Mouse (Mus musculus) neural tube, embryonic 11.5 days (tissue): Measurements from ENCODE around the gene St7. TPM values are rescaled to one million over a fixed set of nuclear protein-coding genes. Genes with fewer than 3 reads are reported as not detected.
A peak's percentile ranks its signal among the peaks of the same experiment; 100 is the strongest.

ENCODE experiments used
- ATAC-seq: fragments of 200-750 bp; cut with Nextera tagmentation; 2 replicates; pipeline ENCODE4 v1.8.0; 2017; ENCODE audit warnings: moderate number of reproducible peaks, mild to moderate bottlenecking, moderate TSS enrichment, moderate library complexity; ENCODE audit not compliant: insufficient read depth, low FRiP score, low TSS enrichment
- DNase-seq: peaks from one replicate; pipeline ENCODE4 v3.0.0-alpha.2; 2015; ENCODE audit warnings: low spot score
- H3K27ac ChIP-seq: fragments of 300-500 bp; sonication (generic); 2 replicates; pipeline ENCODE4 v1.5.1; 2014; ENCODE audit warnings: low read depth, mild to moderate bottlenecking, low read length
- H3K27me3 ChIP-seq: fragments of 300-500 bp; sonication (generic); 2 replicates; pipeline ENCODE4 v1.6.1; 2014; ENCODE audit warnings: mild to moderate bottlenecking, low read length, mixed read lengths; ENCODE audit not compliant: control insufficient read depth, insufficient read depth
- H3K36me3 ChIP-seq: fragments of 300-500 bp; sonication (generic); 2 replicates; pipeline ENCODE4 v1.6.1; 2014; ENCODE audit warnings: mild to moderate bottlenecking, low read length, moderate library complexity, mixed read lengths; ENCODE audit not compliant: control insufficient read depth, insufficient read depth
- H3K4me1 ChIP-seq: fragments of 300-500 bp; sonication (generic); 2 replicates; pipeline ENCODE4 v1.6.1; 2014; ENCODE audit warnings: low read length, mixed read lengths; ENCODE audit not compliant: control insufficient read depth, insufficient read depth
- H3K4me2 ChIP-seq: fragments of 300-500 bp; sonication (generic); 2 replicates; pipeline ENCODE4 v1.6.1; 2014; ENCODE audit warnings: low read depth, mild to moderate bottlenecking, moderate library complexity
- H3K4me3 ChIP-seq: fragments of 300-500 bp; sonication (generic); 2 replicates; pipeline ENCODE4 v1.5.1; 2014; ENCODE audit warnings: low read depth, low read length
- H3K9ac ChIP-seq: fragments of 300-500 bp; sonication (generic); 2 replicates; pipeline ENCODE4 v1.6.1; 2014; ENCODE audit warnings: mild to moderate bottlenecking, low read length
- H3K9me3 ChIP-seq: fragments of 300-500 bp; sonication (generic); 2 replicates; pipeline ENCODE4 v1.6.1; 2016; ENCODE audit warnings: low read length; ENCODE audit not compliant: control insufficient read depth
- WGBS: fragments of 180-500 bp; shearing (Covaris S2); extraction: QIAGEN DNeasy Blood & Tissue Kit; methylation state at CpG from one replicate; pipeline ENCODE4 v1.1.7; 2014; 5-methylcytosine and 5-hydroxymethylcytosine counted together
- polyA plus RNA-seq: library from polyadenylated mRNA; unstranded; fragments of >200 nt; fragmentation: Nextera tagmentation; extraction: Ambion mirVana; gene quantifications from 2 replicates; pipeline ENCODE4 v1.2.1, GENCODE M21; 2014

St7 gene
- 41.8 and 42.3 TPM in 2 replicates for polyA plus RNA-seq

DNA sequence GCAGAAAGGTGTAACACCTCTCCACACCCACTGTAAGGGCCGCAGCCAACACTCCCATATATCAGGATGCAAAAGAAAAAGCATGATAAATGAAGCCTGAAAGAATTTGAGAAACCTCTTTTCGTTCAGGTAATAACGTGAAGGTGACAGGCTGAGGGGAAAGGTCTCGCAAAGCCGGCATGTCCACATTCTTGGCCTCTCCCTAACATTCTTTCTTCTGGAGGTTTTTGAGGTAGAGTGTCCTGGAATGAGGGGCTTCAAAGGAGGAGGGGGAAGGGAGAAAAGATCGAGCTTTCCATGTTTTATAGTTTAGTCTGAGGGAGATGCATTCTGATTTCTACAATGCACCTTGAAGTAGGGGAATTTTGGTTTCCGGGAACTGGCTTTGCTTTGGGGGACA is at the start of gene St7:
TSS of gene St7 (plus strand) at position 287 of the 400 bp plus-strand sequence.
- DNase-seq (no peak), ATAC-seq (no peak)
- 81% methylated on average over 7 of the region's 7 CpGs for WGBS

GRCm38 (mm10) chr6:17646107-17646506 is 46.6 kb upstream of the St7 start:
- DNase-seq (no peak), ATAC-seq (no peak)
- 81% methylated on average over 3 of the region's 3 CpGs for WGBS
- Histone ChIP-seq H3K36me3 (peaks cover 2% of the 10 kb centered on the region; the same call in 1 of the 2 replicates), H3K27me3 (no peaks in the 10 kb centered on the region), H3K9ac (no peak overlapping the region), H3K9me3 (no peaks in the 10 kb centered on the region), H3K4me2 (no peak overlapping the region), H3K4me3 (no peak overlapping the region), H3K27ac (no peak overlapping the region), H3K4me1 (no peaks in the 10 kb centered on the region)

More for the DNA sequence above, at the start of gene St7:
- H3K36me3 ChIP-seq, result no peaks in the 10 kb centered on the region
- no peaks in the 10 kb centered on the region for H3K4me1 ChIP-seq
- peak within 1 kb of the TSS; percentile 81 for H3K4me2 ChIP-seq
- H3K27ac ChIP-seq, result peak within 1 kb of the TSS; percentile 76
- H3K27me3 ChIP-seq, result no peaks in the 10 kb centered on the region
- no peaks in the 10 kb centered on the region for H3K9me3 ChIP-seq
- H3K4me3 ChIP-seq, result peak within 1 kb of the TSS; percentile 80
- peak within 1 kb of the TSS; percentile 89 for H3K9ac ChIP-seq

- H3K9ac ChIP-seq, result no peak overlapping the region
- peaks cover 4% of the 10 kb centered on the region for H3K36me3 ChIP-seq
- no peak overlapping the region for H3K27ac ChIP-seq
- ATAC-seq (no peak), DNase-seq (no peak)
- no peaks in the 10 kb centered on the region for H3K9me3 ChIP-seq
- 97% methylated on average over 2 of the region's 2 CpGs for WGBS
- no peaks in the 10 kb centered on the region for H3K4me1 ChIP-seq
- H3K4me2 ChIP-seq, result no peak overlapping the region
- no peaks in the 10 kb centered on the region for H3K27me3 ChIP-seq
- no peak overlapping the region for H3K4me3 ChIP-seq
Measured at GRCm38 (mm10) chr6:17652132-17652531, 40.6 kb upstream of the St7 start.

- DNase-seq (no peak), ATAC-seq (no peak)
- H3K4me3 ChIP-seq, result no peak overlapping the region
- no peak overlapping the region for H3K27ac ChIP-seq
- H3K9me3 ChIP-seq, result no peaks in the 10 kb centered on the region
- no peaks in the 10 kb centered on the region for H3K4me1 ChIP-seq
- peaks cover 2% of the 10 kb centered on the region; the same call in 1 of the 2 replicates for H3K36me3 ChIP-seq
- H3K27me3 ChIP-seq, result no peaks in the 10 kb centered on the region
- H3K4me2 ChIP-seq, result no peak overlapping the region
- H3K9ac ChIP-seq, result no peak overlapping the region
- WGBS, result 97% methylated on average over 2 of the region's 2 CpGs
Measured at GRCm38 (mm10) chr6:17655080-17655479, 37.7 kb upstream of the St7 start.

DNA sequence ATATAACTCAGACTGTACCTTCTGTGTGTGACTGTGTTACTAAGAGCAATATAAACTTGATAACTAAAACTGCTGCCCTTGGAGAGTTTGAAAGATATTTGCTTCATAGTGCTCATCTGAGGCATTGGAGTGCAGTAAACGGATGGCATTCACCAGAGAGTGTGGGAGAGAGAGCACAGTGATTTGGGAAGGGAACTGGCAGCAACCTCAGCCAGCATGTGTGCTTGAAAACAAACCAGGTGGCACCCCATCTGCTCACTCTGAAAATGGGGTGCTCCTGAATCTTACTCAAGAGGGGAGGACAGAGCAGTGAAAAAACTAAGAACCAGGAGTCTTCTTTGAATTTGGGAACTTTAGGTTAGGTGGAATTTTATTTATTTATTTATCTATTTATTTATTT is 35.4 kb upstream of the St7 start:
- no peaks in the 10 kb centered on the region for H3K27me3 ChIP-seq
- no peaks in the 10 kb centered on the region for H3K4me1 ChIP-seq
- no peak overlapping the region for H3K27ac ChIP-seq
- DNase-seq (no peak), ATAC-seq (no peak)
- 98% methylated on average over 1 of the region's 1 CpGs for WGBS
- H3K9me3 ChIP-seq, result no peaks in the 10 kb centered on the region
- H3K4me2 ChIP-seq, result no peak overlapping the region
- H3K36me3 ChIP-seq, result peaks cover 2% of the 10 kb centered on the region; the same call in 1 of the 2 replicates
- no peak overlapping the region for H3K9ac ChIP-seq
- no peak overlapping the region for H3K4me3 ChIP-seq

GRCm38 (mm10) chr6:17665348-17665747 is 27.4 kb upstream of the St7 start:
- no peaks in the 10 kb centered on the region for H3K4me1 ChIP-seq
- H3K27me3 ChIP-seq, result no peaks in the 10 kb centered on the region
- H3K9ac ChIP-seq, result no peak overlapping the region
- peaks cover 7% of the 10 kb centered on the region for H3K36me3 ChIP-seq
- no peak for ATAC-seq
- H3K4me2 ChIP-seq, result no peak overlapping the region
- H3K27ac ChIP-seq, result no peak overlapping the region
- H3K4me3 ChIP-seq, result no peak overlapping the region
- DNase-seq, result no peak
- 95% methylated on average over 7 of the region's 7 CpGs for WGBS
- no peaks in the 10 kb centered on the region for H3K9me3 ChIP-seq

DNA sequence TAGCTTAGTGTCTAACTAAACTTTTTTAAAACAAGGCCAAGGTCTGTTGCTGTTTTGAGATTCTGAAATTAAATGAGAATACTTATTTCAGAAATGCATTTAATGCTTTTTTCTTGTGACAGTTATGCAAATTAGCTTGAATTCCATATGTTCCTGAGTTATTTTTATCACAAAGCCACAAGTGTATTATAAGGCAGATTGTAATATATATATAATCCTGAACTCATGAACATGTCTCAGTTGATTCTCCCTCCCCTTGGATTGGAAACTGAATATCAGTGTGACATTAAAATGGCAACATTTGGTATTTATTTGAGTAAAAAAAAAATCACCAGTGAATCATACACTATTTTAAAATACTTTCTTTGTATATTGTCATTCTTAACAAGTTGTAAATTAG is 26.7 kb upstream of the St7 start:
- H3K4me1 ChIP-seq, result no peaks in the 10 kb centered on the region
- DNase-seq, result no peak
- H3K4me3 ChIP-seq, result no peak overlapping the region
- H3K27me3 ChIP-seq, result no peaks in the 10 kb centered on the region
- no peak for ATAC-seq
- H3K27ac ChIP-seq, result no peak overlapping the region
- H3K9ac ChIP-seq, result no peak overlapping the region
- peaks cover 7% of the 10 kb centered on the region for H3K36me3 ChIP-seq
- no peak overlapping the region for H3K4me2 ChIP-seq
- H3K9me3 ChIP-seq, result no peaks in the 10 kb centered on the region

DNA sequence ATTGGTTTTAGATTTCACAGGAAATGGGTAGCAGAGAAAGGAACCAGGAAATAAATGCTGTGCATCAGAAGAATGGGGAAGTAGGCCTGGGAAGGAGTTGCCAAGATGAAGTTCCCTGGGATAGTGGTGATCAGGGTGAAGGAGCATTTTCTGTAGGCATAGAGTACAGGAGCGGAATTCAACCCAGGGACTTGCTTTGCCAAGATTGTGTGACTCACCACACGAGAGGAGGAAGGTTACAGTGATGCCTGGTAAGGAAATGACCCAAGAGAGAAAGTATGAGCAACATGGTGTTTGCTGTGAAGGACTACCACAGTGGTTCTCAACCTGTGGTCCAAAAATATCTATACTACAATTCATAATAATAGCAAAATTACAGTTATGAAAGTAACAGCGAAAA is 24.9 kb upstream of the St7 start:
- Histone ChIP-seq H3K9ac (no peak overlapping the region), H3K4me3 (no peak overlapping the region), H3K9me3 (no peaks in the 10 kb centered on the region), H3K4me1 (no peaks in the 10 kb centered on the region), H3K36me3 (peaks cover 7% of the 10 kb centered on the region), H3K4me2 (no peak overlapping the region), H3K27ac (no peak overlapping the region), H3K27me3 (no peaks in the 10 kb centered on the region)
- no peak for DNase-seq
- 94% methylated on average over 3 of the region's 3 CpGs for WGBS
- no peak for ATAC-seq

DNA sequence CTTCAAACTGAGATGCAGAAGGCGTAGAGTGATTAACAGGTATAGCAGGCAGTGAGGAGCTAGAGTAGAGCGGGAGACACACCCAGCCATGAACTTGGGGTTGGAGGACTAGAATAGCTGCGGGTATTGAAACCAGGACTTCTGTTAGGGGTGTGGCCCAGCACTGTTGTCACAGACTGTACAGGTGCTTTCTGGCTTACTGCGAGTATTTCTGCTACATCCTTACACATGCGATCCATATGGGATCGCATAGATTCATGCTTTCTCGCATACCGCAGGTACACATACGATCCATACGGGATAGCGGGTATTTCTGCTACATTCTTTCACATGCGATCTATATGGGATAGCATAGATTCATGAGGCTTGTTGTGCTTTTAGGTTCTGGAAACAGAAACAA is 24.4 kb upstream of the St7 start:
- ATAC-seq, result no peak
- H3K9ac ChIP-seq, result no peak overlapping the region
- H3K36me3 ChIP-seq, result peaks cover 2% of the 10 kb centered on the region; the same call in 1 of the 2 replicates
- no peaks in the 10 kb centered on the region for H3K27me3 ChIP-seq
- no peak overlapping the region for H3K4me2 ChIP-seq
- H3K27ac ChIP-seq, result no peak overlapping the region
- H3K9me3 ChIP-seq, result no peaks in the 10 kb centered on the region
- DNase-seq, result no peak
- H3K4me1 ChIP-seq, result no peaks in the 10 kb centered on the region
- H3K4me3 ChIP-seq, result no peak overlapping the region
- 96% methylated on average over 12 of the region's 12 CpGs for WGBS
